Mouse (Mus musculus): ENCODE data around the gene Crb2. TPM values are rescaled to one million over a fixed set of nuclear protein-coding genes. Genes with fewer than 3 reads are reported as not detected.

Gene Crb2
- total RNA-seq, 2 experiments from 2014 or later = 3.3 TPM

DNA sequence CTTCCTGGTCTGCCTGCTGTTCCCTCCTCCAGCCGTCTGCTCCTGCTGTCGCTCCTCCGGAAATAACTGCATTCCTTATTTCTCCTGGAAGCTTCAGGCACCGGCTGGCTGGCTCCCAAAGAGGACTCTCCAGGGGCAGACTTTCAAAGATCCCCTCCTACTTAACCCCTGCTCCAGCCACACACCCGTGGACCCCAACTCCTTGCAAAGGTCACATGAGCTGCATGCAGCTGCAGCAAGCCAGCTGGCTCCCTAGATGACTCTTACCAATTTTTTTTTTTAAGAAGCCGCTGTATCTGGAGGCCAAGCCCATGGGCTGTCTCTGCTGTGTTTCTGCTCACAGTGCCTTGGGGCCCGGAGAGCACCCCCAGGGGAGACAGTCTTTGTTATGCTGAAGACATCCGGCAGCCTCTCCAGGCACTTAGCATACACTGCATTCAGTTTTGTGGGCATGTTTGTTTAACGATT is 8.9 kb upstream of the Crb2 start:
- DNase-seq = peak in 1 of 2 experiments; percentile 42

DNA sequence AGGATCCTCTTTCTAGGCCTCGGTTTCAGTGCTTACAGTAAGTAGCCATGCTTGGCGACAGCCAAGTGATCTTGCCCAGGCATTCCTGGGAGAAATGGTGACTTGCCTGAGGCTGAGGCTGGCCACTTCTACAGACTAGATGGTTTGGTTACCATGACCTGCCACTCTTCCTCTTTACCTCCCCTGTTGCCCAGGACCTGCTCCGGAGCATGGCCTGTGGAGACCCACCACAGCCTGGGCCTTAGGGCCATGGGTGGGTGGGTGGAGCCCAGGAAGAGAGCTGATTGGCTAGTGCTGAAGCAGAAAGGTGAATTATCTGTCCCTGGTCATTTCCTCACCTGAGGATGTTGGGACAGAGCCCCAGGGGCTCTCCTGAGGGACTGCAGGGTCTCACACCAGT is 8.3 kb upstream of the Crb2 start:
- no peak for DNase-seq

DNA sequence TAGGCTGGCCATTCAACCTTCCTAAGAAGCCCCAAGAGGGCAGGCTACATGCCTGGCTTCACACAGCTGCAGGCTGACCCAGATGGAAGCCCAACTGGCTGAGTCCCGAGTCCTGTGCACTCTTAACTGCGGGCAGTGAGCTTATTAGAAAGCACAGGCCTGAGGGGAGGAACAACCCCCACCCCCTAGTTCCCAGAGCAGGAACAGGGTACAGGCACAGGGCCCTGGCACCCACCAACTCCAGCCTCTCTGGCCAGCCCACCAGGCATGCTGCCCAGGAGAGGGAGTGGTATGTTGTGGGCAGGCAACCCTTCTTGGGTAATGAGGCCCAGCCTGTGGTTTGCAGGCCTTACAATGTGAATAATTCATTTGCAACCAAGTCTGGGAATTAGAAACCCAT is 7.1 kb upstream of the Crb2 start:
- peak; percentile 62 to 79 for DNase-seq

DNA sequence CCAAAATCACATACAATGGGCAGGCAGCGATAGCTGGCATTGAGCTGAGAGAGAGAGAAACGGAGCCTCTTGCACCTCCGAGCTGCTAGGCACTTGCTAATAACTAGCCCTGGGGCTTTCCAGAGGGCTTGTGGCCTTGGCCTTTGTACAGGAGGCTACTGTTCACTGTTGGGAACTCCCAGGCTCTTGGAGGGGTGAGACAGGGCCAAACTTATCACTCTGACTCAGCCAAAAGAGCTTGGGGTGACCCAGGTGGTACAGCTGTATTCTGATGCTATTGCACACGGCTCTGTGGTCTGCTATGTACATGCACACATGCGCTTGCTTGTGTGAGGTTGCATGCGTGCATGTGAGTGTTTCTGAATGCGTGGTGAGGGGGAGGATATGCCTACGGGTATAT is 6.3 kb upstream of the Crb2 start:
- no peak for DNase-seq

DNA sequence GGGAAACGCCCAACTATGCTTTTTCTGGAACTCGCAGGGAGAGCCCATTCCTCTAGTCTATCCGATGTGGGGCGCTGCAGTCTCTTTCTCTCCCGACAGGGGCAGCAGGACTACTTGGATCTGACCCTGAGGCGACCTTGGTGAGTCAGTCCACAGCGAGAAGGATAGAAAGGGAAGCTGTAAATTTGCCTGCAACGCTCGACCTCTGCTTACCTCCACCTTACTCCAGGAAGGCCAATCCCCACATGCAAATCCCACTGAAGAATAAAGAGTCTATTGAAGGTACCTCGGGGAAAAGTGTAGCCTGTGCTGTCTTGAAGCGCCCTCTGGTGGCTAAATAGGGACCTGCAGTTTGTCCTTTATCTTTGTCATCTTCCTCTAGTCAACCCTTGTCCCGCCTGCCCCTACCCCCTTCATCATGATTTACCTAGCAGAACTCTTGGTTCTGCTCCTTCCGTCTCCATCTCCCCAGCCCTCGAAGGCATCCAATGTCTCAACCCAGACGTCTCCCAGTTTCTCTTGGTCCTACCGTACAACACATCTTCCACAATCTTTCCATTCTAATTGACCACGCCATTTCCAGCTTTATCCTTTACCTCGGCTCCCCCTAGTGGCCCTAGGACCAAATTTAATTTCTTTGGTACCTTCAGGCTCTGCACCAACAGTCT is 4.3 kb upstream of the Crb2 start:
- peak; percentile 83 to 88 for DNase-seq

DNA sequence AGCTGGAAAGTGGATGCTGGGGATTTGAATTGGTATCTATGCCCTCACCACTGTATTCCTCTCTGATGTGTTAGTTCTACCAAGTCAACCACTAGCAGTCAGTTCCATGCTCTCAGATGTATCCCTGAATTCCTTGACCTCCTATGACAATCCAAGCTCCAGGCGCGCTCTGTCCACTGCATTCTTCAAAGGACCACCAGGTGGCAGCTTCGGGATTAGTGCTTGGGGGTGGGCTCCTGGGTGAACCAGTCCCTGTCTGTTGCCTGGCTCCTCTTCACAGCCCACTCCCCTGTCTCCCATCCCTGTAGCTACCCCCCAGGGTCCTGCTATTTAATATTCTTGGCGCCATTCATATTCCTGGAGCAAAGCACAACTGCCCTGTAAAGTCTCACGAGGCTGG is 1.5 kb upstream of the Crb2 start:
- no peak for DNase-seq

DNA sequence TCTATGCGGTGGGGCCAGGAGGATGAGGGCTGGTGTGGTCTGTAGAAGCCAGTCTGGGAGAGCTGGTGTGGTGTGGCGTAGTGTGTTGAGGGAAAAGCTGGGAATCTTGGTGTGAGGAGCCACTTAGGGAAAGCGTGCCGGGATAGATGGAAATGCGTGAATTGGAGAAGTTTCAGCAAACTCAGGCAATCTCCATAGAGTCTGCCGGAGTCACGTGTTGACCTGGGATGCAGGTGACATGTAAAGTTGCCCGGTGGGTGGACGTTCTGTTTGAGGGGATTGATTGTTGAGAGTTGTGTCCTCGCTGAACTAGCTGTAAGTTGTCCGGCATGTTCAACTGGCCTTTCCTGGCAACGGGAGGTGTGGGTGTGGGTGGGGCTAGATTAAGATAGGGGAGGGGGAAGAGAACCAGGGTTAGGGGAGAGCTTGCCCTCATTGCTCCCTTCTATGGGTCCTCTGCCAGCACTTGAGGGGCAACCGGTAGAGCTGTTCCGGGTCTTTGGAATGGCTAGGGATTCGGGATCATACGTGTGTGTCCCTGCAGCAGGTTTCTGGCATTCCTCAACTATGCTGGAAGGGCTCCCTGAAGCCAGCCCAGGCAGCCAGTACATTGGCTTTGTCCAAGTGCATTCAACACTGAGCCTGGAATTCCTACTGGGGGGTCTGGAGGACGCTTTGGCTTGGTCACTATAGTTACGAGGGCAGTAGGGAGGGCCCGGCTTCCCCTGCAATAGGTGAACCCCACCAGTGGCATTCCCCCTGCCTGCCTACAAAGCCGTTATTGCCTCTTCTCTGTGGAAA is 762 bp downstream of the Crb2 start:
- DNase-seq = no peak

DNA sequence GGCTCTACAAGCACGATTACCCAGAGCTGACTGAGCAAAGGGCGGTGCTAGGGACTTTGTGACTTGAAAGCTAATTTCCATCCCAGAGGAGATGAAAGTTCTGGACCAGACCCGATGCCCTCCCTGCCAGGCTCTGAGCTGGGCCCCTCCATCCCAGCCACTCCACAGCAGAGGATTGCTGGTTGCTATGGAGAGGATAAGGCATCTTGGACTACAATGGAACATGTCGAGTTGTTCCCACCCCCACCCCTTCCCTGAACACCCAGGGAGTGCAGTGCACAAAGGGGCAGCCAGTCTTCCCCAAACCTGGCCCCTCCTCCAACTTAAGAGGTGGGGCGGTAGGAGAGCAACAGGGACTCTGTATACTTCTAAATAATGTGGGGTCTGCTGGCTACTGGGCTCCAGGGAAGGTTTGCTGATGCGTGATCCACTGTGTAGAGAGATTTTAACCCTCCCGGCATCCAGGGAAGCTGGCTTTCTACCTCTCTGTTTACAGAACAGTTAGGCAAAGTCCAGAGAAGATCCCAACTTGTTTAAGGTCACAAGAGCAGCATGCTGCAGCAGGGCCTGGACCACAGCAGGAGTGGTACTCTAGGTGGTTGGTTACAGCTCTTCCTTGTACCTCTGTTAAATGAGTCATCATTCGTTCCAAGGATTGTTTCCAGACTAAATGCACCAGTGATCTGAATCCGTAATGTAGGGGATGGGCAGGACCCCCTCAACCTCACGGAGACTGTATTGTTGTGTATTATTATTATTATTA is 2.1 kb downstream of the Crb2 start:
- DNase-seq = no peak

DNA sequence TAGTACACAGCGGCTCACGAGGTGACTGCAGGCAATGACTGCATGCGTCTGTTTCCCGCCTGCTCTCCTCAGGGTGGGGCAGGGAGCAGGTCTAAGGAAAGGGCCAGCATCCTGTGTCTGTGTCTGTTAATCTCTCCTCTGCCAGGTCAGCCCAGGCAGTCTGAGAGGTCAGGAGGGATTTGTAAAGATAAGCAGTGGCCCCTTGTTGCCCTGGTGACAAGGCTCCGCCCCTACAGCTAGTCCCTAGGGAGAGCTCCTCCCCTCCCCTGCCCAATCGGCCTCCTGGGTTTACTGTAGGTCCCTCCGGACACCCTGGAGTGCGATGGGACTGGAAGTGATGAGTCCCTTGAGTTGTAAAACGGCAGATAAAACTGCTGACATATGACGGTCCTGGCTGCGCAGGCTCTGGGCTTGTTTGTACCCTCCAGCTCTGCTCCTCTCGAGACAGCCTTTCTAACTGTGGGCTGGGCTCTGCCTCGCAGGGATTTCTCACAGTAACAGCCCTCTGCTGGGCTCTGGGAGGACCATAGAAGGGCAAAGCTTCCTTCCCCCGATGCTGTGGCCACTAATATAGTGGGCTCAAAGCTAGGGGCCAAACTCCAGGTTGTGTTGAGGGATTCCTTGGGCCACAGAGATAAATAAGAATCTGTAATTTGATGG is 4.4 kb downstream of the Crb2 start:
- no peak for DNase-seq

DNA sequence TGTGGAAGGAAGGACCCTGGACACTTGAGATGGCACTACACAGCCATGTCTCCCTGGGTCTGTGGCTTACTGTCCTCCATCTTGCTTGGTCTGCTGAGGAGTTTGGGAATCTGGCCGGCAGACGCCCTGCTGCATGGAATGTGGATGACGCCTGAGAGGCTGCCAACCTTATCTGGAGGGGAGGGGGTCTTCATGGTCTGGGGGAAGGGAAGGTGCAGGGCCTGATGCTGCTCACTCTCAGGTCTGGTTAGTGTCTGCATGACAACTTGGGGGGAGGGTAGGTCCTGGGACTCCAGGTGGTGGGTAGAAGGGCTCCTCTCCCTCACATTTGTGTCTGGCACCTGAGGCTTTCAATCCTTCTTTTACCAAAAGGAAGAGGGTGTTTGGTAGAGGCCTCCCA is 5.4 kb downstream of the Crb2 start:
- no peak for DNase-seq

DNA sequence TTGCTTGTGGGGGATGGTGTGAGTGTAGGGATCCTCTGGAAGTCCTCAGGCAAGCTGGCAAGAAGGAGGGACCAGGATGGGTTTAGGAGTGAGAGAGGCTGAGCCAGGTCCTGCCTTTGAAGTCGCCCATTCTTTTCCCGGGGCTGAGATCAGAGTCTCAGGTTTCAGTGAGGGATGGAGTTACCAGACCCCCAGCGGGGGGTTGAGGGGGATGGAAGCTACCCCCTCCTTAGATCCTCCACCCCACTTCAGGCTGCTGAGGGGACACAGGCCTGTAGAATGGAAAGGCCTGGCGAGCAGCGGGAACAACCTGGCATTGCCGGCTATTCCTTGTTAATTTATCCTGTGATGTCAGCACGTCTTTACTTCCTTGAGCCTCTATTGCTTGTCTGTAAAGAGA is 6.0 kb downstream of the Crb2 start:
- no peak for DNase-seq

DNA sequence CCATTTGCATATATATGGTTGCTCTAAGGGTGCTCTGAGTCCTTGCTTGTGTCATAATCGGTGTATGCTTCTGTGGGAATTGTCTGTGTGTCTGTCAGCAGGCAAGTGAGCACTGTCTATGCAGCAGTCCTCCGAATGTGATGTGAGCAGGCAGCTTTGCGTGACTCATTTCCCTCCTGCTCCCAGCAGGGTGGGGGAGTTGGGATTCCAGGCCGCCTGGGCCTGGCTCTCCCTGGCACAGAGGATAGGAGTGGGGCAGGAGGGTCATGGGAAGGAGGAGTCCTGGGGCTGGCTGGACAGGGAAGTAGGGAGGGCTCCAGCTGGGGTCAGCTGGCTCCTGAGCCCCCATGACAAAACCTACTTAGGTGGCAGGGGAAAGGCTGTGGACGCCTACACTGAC is 8.4 kb downstream of the Crb2 start:
- DNase-seq = no peak

DNA sequence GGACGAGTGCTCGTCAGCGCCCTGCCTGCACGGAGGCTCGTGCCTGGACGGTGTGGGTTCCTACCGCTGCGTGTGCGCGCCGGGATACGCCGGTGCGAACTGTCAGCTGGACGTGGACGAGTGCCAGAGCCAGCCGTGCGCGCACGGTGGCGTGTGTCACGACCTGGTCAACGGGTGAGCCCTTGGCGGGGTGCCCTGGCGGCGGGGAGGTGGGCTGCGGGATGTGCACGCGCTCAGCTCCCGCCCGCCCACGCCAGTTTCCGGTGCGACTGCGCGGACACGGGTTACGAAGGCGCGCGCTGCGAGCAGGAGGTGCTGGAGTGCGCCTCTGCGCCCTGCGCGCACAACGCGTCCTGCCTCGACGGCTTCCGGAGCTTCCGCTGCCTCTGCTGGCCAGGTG is 10.4 kb downstream of the Crb2 start:
- no peak for DNase-seq

DNA sequence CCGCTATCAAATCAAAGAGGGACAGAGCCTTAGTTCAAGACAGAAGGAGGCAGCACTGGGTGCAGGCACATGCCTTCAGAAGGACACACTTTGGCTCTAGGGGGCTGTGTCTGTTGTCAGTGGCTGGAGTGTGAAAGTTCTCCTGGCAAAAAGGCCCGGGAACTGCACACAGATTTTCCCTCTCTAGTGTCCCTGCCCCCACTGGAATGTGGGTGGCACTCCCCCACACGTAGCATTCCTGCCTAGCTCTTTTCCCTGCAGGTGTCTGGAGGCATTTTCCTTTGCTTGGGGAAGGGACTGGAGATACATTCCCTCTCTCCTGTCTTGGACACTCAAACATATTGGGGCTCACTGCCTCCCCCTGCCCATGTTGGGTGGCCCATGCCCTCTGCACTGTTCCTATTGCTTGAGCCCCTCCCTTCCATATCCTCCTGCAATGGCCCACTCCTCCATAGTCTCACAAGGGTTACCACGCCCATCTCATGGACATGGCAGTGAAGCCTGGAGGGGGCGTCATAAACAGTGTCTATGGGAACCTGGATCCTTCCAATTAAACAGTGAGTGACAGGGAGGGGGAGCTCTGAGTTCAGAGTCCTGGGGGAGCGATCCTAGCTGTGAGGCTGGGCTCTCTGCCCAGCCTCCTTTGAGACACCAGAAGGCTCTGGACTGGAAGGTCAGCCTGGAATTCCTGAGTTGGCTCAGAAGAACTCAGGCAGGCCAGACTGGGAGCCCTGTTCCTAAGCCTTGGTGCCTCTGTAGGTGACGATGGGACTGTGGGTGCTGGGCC is 12.3 kb downstream of the Crb2 start:
- no peak for DNase-seq

DNA sequence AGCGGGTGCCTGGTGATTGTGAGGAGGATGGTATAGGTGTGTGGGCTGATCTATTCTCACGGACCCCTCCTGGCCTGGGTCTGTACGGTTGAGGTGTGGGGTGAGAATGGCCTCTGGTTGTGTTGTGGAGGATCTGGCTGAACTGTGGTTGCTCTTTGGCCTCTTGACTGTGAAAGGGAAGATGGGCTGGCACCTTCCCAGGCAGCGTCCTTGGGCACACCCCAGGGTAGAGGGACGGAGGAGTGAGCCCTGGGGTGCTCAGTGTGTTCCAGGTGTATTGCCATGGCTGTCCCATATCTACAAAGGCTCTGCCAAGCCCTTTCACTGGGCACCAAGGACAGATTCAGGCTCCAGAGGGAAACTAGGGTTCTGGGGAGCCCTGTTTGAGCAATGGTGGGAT is 13.0 kb downstream of the Crb2 start:
- DNase-seq = no peak

DNA sequence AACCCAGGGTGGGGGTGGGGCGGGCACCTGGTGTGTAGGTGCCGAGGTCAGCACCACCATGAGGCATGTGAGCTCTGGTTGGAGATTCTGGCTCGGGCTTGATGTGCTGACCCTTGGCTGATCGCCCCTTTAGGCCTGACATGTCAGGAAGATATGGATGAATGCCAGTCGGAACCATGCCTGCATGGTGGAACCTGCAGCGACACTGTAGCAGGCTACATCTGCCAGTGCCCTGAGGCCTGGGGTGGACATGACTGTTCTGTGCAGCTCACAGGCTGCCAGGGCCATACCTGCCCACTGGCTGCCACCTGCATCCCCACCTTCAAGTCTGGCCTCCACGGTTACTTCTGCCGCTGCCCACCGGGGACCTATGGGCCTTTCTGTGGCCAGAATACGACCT is 13.9 kb downstream of the Crb2 start:
- no peak for DNase-seq

DNA sequence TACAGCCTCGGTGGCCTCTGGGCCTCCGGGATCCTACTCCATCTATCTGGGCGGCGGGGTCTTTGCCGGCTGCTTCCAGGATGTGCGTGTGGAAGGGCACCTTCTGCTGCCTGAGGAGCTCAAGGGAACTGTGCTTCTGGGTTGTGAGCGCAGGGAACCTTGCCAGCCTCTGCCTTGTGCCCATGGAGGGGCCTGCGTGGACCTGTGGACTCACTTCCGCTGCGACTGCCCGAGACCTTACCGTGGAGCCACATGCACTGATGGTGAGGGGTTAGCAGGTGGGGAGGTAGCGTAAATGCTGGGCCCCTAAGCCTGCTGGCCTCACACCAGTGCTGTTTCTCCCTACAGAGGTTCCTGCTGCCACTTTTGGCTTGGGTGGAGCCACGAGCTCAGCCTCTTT is 14.7 kb downstream of the Crb2 start:
- no peak for DNase-seq

DNA sequence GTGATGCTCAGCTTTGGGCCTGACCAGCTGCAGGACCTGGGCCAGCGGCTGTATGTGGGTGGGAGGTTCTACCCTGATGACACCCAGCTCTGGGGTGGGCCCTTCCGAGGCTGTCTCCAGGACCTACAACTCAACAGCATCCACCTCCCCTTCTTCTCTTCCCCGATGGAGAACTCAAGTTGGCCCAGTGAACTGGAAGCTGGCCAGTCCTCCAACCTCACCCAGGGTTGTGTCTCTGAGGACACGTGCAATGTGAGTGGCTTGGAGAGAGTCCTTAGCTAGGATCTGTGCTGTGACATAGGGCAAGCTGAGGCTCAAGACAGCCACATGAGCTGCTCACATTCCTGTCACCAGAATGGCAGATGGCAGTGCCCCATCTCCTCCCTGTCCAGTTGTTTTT is 15.3 kb downstream of the Crb2 start:
- DNase-seq = no peak

DNA sequence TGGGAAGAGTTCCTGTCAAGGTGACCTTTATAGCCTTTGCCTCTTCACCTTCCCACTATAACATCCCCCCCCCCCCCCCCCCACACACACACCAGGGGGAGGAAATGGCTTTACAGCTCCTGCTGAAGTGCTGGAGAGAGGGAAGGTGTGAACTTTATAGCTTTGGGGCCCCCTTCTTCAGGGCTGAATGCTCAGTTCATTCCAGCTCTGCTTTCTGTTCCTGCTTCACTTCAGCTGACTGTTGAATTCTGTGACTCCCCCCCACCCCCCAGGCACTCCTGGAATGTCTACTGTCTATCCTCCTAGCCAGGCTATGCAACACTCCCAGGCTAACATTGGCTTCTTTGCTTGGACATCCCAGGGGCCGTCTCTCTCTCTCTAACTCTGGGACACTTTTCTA is 20.0 kb downstream of the Crb2 start:
- DNase-seq = no peak

DNA sequence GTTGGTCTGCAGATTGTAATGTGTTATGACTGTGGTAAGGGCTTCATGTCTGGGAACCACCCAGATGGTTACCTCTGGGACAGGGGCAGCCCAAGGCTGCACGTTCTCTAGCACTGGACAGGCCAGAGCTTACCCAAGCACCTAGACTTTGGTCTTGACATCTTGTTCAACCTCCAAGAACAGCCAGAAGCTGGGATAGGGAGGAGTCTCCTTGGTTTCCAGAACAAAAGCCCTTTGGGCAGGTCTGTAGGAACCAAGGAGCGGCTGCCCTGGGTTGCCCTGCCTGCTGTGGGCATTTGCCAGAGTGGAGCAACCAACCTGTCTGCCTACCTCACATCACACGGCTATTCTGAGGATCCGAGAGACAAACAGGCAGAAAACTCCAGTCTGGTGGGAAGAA is 21.0 kb downstream of the Crb2 start:
- no peak for DNase-seq

DNA sequence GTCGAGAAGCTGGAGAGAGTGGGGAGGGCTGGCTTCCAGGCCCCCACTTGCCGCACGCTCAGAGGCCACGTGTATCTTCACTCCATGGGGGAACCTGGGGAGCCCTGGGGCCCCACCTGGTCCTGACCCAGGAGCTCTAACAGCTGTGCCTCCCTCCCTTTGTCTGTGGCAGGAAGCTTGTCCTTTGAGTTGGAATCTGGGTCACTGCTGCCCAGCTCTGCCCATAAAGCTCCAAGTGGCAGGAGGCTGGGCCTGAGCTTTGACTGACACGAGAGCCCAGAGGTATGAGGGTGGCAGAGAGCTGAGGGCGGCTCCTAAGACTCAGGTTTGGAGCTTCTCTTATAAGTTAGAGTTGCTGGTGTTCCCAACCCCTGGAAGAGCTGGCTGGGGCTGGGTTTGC is 23.1 kb downstream of the Crb2 start:
- no peak for DNase-seq

DNA sequence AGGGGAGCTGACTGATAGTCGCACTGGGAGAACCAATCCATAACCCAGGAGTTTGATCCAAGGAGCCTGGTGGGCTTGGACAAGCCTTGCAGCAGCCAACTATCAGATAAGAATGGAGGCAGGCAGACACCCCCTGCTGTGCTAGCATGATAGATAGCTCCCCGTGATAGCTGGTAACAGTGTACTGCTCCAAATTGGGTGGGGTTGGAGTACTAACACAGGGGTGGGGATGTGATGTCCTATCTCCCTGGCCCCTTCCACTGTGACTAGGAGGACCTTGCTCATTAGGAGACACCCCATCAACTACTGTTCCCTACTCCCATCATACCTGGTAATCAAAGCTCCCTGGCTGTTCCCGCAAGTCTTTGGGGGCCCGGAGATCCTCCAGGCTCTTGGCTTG is 25.6 kb downstream of the Crb2 start:
- no peak for DNase-seq
